Mouse (Mus musculus) urinary bladder, adult 18-20 months (tissue): Measurements from ENCODE around the gene Oxgr1.
"Not testable (repeated sequence)": the region's sequence is repeated elsewhere in the genome, so short reads cannot be mapped to it uniquely, and the experiment has no call there.

ENCODE experiments used
- DNase-seq, 2 experiments: peaks; one replicate each; pipeline ENCODE4 v3.0.0; 2022; ENCODE audit warnings: low spot score in 2 of 2, mixed read lengths in 2 of 2

The Oxgr1 gene

DNA sequence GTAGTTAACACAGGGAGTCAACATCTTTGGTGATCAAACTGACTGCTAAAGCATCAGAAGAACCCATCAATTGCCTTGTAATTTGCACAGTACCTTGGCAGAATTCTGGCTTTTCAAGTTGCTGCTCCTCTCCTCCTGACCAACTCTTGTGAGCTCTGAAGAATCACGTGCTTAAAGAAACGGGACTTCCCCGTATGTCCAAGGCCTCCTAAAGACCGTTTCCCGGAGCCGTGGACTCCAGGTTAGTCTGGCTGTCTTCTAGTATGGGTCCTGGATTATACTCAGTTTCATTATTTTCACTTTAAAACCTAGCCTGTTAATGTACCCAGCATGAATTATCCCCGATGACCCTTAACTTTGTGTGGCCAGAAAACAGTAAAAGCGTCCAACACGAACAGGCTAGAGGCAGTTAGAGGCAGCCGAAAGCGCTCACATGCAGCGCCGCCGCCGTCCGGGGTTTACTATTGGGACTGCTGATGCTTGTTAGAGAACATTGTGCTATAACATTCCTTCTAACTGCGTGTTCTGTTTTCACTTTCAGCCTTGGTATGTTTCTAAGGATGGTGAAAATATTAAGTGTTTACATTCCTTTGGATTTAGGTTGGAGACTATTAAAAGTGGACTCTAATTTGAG is at the start of gene Oxgr1:
Gene Oxgr1, minus strand, starts transcription at position 249 of the 634 bp plus-strand sequence.
- DNase-seq, result no peak

DNA sequence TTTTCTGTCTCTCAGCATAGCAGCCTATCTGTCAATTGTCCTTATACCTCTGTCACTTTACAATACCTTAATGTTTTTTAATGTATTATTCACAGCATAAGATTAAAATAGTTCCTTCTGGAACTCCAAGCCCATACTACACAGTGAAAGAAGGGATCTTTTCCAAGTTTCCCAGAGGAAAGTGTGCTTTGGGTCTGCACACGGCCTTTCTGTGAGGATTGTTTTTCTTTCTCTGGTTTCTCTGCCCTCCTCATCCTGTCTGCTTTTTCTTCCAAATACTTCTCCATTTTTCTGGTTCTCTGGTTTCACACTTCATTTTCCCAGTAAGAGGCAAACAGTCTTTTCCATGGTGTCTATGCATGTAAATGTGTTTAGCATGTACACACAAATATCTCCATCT is 48.2 kb upstream of the Oxgr1 start:
- no peak for DNase-seq

DNA sequence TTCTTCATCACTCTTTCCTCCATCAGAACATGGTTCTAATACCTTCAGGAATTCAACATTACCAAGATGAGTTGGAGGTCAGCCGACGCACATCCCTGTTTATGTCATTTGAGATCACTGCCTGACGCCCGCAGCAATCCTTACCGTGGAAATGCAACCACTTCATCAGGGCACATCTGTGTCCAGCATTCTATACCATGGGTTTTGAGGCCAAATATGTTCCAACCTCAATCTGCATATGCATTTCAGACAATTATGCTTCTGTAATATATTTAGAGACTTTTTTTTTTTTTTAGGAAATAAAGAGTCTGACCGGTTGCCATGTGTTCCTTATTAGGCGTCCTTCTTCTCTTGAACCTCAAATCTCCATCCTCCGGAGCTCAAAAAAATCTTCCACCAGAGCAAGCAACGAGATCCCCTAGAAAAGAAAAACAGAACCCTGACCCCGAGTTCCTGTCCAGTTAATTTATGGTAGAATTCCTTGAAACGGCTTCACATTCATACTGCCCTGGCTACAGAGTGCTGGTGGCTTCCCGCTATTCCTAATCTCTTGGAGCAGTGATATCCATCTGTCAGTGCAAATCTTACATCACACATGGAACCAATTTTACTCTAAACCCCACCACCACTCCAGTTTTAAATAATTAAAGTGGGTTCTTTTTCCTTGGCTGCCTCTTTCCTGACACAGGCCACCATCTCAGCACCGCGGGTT is 47.6 kb upstream of the Oxgr1 start:
- DNase-seq, result no peak

DNA sequence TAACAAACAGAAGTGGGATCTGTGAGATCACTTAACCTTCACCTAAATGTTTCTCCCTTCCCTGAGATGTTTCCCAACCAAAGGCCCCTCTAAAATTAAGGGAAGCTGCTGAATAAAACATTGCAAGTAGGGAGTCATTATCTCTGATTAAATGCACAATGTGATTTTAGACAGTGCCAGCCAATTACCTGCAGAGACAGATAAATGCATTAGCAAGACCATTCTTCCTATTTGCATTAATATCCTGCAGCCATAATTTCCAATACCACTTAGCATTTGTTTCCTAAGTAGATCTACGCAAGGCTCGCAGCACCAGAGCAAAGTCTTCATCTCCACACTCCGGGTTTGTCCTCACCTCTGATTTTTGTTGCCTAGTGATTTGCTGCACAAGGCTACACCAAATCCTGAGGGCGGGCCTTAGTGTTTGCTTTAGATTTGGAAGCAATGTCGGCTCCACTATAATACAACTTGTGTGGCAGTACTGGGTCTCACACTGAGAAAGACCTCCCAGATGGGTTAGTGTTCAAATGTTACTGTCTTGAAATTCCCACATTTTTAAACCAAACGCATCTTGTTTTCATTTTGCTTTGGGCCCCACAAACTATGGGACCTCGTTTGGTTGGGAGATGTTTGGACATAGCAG is 46.9 kb upstream of the Oxgr1 start:
- no peak for DNase-seq

DNA sequence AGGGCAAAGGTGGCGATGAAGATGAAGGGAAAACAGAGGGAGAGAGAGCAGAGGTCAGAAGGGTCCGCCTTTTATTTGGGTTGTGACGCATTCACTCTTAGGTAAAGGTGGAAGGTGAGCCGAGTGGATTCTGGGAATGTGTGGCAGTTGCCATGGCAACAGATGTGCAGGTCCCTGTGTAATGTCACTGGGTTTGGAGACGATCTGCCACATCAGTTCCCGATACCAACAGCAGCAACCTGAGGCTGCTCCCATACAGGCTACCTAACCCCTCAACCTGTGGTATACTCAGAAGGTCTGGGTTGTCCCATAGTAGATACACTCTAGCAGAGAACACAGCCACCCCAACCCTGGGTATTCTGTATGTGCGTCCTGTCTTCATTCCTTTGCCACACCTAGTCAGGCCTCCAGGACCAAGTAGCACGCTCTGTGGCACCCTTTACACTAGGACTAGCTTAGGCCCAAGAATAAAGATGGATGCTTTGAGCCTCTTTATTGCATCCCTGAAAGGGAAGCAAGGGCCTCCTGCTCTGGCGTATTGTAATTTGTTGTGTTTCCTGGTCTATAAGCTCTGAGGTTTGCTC is 41.9 kb upstream of the Oxgr1 start:
- no peak for DNase-seq

DNA sequence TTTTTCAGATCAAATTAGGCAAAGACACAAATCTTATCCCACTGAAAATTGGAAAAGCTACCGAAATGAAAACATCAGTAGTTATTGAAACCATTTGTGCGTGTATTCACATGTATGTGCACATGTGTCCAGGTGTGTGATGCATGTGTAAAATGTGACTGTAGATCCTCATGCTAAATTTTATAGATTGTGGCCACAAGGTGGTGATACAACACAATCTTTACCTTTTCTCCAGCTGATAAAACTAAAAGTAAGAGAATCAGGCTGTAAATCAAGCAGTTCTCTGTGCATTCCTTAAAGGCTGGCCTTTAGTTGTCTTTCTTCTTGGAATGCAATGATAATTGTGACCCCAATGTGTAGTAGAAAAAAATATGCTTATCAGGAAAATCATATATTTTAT is 34.0 kb upstream of the Oxgr1 start:
- DNase-seq, result no peak

DNA sequence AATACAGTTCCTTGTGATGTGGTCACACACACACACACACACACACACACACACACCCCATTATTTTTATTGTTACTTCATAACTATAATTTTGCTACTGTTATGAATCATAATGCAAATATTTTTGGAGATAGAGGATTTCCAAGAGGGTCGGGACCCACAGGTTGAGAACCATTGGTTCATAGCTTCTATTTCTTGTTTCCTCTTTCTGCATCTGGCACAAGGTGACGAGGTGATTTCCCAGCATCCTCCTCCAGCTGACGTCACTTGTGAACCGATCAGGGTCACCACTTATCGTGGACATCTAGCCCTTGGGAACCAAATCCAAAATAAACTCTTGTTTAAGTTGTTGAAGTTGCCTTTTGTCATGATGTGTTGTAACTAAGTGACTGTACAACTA is 33.5 kb upstream of the Oxgr1 start:
- no peak for DNase-seq

DNA sequence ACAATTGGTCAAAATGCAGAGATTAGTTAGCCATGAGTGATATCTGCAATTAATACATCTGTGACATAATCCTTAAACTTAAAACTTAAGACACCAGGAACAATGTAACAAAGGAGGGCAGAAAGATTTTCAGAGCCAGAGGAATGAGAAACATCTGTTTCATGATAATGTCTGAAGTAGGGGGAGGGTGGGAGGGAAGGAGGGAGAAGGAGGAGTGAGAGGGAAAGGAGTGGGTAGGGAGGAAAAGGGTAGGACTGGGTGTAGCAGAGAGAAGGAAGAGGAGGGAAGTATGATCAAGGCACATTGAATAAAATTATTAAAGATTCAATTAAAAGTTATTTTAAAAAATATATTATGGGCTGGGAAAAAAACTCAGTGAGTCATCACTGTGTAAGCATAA is 32.0 kb upstream of the Oxgr1 start:
- no peak for DNase-seq

DNA sequence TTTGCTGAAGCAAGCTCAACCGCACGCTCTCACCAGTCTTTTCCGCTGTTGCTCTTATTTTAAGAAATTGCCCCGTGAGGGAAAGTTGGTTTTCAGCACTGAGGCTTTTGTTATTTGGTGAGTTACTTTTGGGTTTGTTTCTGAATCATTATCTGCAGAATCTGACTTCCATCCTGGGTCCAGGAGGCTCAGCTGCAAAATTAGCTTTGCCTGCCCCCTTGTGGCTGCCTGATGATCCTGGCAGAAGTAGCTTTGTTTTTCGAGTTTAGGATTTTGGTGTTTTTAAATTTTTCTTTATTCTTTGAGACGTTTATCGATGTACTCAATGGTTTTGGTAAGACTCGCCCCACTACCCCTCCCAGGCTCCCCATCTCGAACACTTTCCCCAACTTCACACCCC is 18.9 kb upstream of the Oxgr1 start:
- DNase-seq, result peak in 1 of 2 experiments; percentile 24

DNA sequence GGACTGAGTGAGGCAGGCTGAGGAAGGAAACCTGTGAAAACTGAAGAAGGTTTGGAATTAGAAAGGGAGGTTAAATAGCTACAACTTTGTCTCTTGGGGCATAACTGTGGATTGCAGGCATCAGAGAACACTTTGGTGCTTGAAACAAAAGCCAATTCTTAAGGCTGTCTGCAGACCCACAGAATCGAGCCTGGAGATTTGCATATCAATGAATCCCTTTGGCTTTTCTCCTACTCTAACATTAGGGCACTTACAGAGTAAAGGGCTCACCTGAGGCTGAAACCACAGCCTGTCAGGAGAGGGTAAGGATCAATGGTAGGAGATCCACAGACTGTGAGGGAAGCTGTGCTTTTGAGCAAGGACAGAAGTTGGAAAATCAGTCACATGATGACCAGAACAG is 8.8 kb downstream of the Oxgr1 start:
- DNase-seq, result no peak

DNA sequence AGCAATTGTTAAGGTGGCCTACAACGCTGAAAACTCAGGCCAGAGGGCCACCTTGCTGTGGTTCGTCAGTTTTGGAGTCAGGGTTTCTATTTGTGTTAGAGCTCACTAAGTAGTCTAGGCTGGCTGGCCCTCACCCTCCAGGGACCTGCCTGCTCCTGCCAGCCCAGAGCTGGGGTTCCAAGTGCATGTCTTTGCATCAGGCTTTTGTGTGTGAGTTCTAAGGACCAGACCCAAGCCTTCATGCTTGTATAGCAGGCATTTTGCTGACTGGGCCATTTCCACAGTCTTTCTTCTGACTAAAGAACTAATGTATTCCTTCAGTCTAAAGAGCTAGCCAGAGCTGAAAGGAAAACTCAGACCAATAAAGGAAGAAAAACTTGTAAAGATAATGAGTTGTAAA is 22.3 kb downstream of the Oxgr1 start:
- DNase-seq, result no peak

DNA sequence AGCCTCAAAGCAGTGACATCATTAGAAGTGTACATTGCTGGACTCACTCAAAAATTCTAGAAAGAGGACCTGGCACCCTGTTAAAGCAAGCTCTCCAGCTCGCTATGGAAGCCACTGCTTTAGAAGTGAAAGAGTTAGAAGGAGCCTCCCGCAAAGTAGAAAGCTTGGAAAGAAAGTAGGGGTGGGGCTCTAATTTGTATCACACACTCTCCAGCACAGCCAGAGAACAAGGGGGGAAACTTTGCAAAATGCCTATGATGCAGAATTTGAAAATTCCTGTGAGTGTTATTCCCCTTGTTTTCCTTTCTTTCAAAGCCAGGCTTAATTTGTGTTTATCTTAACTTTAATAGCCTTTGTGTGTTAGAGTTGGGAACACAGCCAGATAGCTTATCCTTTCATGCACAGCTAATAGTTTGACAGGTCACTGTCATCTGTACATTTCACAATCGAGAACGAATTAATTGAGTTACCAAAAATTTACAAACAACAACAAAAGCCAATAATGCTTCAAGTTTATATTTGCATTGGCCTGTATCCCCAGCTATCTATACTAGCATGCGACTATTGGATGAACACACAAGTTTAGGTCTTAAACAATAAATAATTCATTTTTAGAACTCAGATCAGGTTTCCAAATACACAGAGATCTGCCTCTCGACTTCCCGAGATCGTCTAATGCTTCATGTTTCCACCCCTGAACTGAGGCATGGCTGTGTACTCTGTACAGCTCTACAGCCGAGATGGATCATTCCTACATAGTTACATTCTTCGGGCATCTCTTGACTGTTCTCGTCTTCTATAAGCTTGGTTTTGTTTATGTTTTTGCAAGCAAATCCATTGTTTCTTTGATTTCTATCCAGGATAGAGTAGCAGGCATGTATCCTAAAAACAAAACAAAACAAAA is 32.0 kb downstream of the Oxgr1 start:
- no peak for DNase-seq

DNA sequence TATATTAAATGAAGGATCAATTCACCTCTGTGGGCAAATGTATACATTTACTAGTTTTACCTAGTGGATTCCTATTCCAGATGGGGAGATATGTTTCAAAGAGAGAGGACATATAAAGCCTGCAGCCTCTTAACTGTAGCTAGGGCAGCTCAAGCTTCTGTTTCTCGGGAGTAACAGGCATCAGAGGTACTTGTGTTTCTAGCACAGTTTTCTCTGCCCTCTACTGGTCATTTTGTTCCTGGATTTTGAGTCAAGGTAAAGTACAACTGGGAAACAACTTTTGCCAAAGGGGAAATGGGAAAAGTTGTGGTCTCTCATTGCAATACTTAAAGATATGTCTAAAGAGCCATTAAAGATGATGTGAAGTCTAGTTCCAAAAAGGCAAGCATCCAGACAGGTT is 37.1 kb downstream of the Oxgr1 start:
- DNase-seq, result no peak

DNA sequence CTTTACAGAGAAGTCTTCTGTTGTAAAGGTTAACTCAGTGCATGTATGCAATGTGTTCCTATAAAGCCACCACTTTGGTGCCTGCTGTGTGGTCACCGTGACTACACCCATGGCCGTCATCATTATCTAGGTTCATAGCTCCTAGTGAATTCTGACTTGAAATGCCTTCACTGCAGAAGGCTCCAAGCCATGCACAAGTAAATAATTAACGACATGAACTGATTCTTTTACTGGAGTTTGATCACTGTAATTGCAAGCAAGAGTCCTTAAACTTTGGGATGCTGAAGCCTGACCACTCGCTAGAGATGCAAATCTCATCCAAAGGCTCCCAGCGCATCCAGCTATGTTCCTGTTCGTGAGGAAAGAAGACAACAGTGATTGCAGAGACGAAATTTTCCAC is 38.6 kb downstream of the Oxgr1 start:
- no peak for DNase-seq

DNA sequence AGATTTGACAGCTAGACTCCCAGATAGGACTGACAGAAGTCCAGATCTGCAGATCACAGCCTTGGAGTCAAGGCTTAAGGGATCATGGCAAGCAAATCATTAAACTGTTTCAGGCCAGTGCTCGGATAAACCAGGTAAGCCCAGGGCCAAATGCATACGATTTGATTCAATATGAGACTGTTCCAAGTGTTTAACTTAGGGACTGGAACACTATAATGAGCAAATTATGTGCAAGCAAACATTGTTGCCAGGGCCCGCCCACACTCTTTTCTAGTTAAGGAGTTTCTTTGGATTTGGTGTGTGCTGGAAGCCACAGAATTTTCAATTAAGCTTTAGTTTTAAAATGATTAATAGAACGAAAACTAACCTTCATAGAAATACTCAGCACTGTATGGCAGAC is 39.6 kb downstream of the Oxgr1 start:
- no peak for DNase-seq

DNA sequence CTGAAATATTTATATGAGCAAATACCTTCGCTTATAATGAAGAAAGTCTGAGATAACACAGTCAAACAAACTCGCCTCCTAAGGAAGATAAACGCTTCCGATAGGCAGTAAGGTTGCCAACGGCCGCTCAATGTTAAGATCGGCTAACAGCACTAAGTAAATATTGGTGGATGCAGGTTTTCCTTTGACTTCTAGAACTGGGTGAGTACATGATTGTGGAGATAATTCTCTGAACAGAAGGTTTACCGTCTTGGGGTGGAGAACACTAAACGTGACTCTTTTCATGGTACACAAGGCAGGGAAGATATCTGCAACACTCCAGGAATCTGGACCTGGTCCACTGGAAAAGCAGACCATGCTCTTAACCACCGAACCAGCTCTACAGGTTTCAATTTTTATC is 52.6 kb downstream of the Oxgr1 start:
- no peak for DNase-seq

DNA sequence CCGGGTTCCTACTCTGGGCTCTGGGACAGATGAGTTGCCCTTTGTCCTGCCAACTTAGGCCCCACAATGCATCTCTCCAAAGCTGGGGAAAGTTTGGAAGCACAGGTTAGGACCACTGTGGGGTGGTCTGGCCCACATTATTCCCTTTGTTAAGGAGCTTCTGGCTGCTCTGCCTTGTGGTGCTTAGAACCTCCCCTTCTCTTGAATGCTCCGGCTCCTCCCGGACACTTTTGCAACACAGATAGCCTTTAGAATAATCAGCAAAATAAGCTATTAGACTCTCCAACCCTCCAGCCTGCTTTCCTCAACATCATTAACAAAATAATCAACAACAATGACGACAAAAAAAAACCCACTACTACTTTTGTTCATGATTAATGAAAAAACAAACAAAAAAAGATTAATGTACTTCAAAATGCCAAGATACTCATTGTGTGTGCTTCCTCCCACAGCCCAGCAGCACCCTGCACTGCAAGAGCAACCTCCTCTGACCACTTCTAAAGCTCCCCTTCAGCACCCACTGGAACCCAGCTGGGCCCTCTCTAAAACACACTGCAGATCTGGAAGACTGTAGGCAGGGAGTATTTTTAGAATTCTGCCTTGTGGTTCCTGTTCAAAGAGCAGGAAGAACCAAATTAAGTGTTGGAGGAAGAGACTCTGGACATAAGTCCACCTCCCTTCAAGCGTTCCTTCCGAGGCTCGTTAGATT is 53.1 kb downstream of the Oxgr1 start:
- no peak for DNase-seq

DNA sequence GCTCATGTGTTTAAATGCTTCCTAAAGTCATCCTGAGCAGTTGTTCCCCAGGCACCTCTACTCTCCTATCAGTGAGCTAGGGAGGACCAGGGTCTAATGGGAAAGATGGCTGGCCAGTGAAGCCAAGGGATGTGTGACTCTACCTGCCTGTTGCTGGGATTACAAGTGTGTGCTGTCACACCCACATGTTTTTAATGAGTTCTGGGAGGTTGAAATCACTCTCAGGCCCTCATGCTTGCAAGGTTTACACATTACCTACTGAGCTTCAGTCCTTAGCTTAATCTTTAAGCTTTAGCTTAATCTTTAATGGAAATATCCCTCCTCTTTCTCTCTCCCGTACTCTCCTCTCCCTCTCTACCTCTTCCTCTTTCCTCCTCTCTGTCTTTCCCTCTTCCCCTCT is 55.0 kb downstream of the Oxgr1 start:
- DNase-seq, result no peak

DNA sequence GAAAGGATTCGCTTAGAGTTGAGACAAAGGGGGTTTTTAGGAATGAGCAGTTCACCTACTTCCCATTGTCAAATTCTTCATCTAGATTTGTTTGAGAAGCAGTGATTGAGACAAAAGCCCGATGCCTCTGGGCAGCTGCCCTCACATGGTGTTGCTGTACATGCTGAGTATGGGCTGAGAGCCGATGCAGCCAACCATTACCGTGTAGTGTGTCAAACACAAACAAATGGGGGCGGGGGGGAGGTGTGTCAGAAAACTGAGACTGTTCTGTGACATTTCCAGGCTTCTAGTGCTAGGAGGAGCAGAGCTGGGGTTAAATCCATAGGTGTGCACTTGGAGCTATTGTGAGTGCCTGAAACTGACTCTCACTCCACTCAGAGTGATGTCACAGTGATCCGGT is 55.5 kb downstream of the Oxgr1 start:
- no peak for DNase-seq

DNA sequence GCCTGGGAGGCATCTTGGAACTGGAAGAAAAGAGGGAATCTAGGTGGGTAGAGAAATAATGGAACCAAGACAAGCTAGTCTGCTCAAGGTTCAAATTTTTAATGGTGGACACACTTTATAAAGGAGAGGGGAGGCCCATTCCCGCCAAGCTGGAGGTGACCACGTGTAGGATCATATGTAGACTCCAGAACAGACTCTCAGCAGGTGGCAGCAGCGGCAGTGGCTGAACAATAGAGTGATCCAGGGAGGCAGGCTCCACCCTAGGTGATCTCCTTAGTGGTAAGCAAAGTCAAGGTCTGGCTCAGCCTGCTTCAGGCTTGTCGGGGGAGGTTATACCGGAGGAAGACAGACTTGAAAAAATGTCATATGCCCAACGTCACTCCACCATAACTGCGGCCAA is 55.9 kb downstream of the Oxgr1 start:
- not testable (repeated sequence) for DNase-seq

DNA sequence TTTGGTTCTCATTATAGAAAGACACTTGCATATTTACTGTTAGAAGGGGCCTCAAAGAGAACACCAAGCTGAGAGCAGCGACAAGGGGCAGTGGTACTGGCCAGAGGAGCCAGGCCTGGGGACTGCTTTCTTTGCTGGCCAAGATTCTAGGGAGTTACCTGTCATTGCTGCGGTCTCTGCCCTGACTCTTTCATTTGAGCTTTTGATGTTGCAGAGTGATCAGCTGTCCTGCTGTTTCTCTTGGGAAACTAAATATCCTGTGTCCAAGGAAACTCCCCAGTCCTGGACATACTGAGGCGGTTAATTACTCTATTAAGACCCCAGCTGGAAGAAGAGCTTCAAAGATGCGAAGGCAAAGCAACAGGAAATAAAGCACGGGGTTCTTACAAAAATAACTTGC is 60.9 kb downstream of the Oxgr1 start:
- DNase-seq, result no peak
